Mouse (Mus musculus) retina, embryonic 14.5 days (tissue): ENCODE data around the gene Lrif1.
"Not testable (repeated sequence)": the region's sequence is repeated elsewhere in the genome, so short reads cannot be mapped to it uniquely, and the experiment has no call there.

ENCODE experiments used
- DNase-seq: peaks from one replicate; pipeline ENCODE4 v3.0.0-alpha.2; 2015; ENCODE audit warnings: low spot score

The Lrif1 gene

DNA sequence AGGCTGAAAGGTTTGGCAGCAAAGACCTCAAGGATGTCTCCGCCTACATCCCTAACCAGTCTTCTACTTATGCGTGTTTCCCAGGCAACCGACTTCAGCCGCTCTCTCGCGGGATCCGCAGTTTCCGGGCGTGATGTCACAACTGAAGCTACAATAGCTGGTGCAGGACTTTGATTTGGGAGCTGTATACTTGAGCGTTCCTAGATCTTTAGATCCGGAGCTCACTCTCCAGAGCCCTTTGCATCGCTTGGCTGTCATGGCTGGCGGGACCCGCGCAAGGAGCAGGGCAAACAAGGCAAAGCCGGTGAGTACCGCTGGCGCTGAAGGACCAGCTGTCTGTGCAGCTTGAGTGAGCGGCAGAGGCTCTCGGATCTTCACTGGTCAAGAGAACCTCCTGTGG lies at the start of gene Lrif1:
Gene Lrif1, plus strand, starts transcription at position 158 of the 400 bp plus-strand sequence.
- peak; percentile 85 for DNase-seq

DNA sequence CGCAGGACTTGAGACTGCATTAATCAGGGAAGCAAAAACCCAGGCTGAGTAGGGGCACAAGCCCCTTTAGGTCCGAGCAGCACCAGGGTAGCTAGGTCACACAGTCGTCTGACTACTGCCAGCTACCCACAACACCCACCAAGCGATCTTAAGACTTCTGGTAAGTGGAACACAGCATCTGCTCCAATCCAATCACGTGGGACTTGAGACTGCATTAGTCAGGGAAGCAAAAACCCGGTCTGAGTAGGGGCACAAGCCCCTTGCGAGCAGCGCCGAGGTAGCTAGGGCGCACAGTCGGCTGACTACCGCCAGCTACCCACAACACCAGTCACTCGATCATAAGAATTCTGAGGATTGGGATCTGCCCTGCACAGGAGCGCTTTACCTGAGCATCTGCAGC lies 12.0 kb upstream of the Lrif1 start:
- DNase-seq: not testable (repeated sequence)

DNA sequence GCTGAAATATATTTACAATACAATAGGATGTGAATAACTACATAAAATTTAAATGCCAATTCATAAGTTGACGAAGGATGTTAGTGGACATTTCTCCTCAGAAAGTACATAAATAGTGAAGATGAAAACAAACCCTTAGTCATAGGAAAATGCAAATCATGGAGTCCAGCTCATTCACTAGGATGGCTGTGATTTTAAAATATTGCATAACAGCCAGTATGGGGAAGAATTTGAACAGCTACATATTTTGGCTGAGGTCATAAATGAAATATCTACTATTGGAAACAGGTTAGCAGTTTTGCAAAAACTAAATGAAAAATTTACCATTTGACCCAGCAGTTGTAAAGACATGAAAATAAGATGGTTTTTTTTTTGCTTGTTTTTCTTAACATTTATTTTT lies 594 bp downstream of the Lrif1 start:
- no peak for DNase-seq

DNA sequence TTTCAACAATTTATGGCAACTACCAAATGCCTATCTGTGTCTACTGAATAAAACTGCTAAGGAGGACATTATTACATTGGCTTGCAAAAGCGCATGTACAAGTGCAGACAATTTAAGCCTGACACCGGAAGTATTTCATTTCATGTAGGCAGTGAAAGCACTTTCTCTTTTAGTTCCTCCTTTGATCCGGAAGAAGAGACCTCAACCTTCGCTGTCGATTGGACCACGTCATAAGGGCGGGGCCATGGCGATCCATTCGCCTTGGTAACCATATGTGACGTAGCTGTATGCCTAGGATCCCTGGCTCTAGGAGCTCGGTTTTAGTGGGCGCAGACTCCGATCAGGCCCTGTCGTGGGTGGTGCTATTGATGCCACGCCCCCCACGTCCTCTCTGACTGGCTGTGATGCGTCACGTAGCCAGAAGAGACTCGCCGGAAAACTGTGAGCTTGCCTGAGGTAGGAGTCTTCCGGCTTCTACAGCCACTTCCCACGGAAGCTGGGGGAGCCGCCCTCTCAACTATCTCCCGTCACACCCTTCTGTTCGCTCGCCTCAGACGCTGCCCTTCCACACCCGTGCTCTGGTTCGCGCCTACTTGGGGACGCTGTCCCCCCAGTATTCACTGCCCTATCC lies 36.7 kb downstream of the Lrif1 start:
- DNase-seq: peak; percentile 96

DNA sequence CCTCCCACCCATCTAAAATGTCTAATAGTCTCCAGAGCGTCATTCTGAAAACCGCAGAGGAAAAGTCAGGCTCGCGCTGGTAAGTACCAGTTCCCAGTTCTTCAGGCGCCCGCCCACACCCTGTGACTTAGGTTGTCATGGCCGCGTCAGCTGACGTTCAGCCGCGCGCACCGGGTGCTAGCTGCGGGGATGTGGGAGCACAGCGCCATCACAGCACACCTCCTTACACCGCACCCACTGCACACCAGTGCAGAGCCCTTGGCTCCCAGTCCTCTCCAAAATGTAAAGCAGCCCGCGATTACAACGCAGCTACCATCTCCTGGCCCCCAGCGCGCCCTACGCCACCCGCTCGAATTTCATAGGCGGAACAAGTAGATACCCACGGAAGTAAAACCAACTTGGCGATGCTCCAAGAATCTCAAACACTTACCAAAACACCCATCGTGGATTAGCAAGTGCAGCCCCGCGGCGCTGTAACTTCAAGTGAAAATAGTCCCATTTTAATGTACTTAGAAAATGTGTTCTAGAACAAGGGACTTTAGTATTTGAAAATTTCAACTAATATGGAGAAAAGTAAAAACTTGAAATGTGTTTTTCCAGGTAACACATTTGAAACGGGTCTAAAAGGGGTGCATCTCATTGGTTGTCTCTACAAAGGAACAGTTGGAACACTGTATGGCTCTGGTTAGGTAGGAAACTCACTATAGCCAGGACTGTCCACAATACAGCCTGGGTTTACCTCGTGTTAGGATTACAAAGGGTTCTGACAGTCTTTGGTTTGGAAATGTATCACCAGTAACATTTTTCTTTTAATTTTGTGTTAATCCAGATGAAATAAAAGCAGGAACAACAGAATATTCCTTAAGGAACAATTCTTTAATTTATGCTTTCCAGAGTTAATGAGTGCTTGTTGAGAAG lies 37.5 kb downstream of the Lrif1 start:
- DNase-seq: peak; percentile 81

DNA sequence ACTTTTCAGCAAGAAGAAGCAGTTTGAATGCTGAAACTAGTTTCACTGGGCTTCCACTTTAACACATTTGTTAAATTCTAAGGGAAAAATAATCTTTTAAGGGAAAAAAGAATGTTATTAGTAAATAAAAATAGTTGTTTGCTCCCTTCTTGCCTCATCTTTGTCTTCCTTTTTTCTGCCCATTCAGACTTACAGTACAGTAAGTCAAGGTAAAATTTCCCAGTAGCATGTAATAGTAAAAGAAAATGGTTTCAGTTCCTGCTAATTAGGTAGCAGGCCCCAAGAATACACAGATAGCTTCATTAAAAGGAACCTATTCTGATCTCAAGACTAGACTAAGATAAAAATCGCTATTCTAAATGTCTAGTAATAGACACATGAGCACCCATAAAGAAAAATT lies 71.1 kb downstream of the Lrif1 start:
- DNase-seq: no peak

DNA sequence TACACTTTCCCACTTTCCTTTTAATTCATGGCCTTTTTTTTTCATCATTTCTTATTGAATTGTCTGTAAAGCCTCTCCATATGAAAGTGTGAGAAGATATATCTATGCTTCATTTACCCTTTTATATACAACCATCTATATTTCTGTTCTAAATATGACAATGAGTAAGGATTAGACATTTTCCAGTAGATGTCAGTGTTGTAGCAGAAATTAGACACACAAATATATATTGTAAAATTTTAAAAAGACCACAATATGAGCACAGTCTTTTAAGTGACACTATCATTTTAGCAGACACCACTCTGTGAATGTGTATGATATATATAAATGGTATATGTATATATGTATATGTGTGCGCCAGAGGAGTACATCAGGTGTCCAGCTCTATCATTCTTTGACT lies 87.0 kb downstream of the Lrif1 start:
- DNase-seq: no peak

DNA sequence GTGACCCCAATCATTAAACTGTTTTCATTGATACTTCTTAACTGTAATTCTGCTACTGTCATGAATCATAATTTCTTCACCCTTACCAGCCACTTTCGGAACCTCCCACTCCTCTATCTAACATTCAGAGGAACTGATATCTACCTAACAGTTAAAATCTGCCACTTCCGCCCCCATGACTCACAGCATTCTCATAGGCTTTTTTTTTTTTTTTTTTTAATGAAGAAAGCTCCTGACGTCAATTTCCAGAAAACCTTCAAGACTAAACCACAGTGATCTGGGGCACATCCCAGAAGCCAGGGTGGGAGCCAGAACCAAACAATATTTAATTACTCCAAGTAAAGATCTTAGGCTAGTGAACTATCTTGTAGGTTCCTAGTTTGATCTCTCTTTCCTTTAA lies 100.3 kb downstream of the Lrif1 start:
- no peak for DNase-seq
